Mouse (Mus musculus): ENCODE results near the gene Hbp1. TPM values are rescaled to one million over a fixed set of nuclear protein-coding genes. Genes with fewer than 3 reads are reported as not detected.

Gene Hbp1
- polyA plus RNA-seq, 1 experiment from 2014 or later: 51.3 TPM

- Histone ChIP-seq H3K9me3 (ENCODE audit: control insufficient read depth, low read length) (no peaks in the 10 kb centered on the region), H3K27ac (ENCODE audit: low read depth, low read length) (no peak overlapping the region), H3K27me3 (replicated peaks; ENCODE audit: control insufficient read depth, insufficient read depth, low read length) (no peaks in the 10 kb centered on the region), H3K4me3 (ENCODE audit: low read depth, low read length) (no peak overlapping the region), H3K4me1 (replicated peaks; ENCODE audit: control insufficient read depth, insufficient read depth, low read length) (peaks cover 3% of the 10 kb centered on the region; the same call in 1 of the 2 replicates), H3K9ac (ENCODE audit: low read depth, low read length) (no peak overlapping the region), H3K4me2 (no peak overlapping the region), H3K36me3 (ENCODE audit: control insufficient read depth, insufficient read depth, low read length) (no peaks in the 10 kb centered on the region)
- DNase-seq (ENCODE audit: low spot score) (no peak), ATAC-seq (replicated peaks; ENCODE audit: low FRiP score) (no peak)
- WGBS: 84% methylated on average over 6 of the region's 6 CpGs
These were observed 37.3 kb downstream of the Hbp1 start for GRCm38 (mm10) chr12:31912966-31913551.

DNA sequence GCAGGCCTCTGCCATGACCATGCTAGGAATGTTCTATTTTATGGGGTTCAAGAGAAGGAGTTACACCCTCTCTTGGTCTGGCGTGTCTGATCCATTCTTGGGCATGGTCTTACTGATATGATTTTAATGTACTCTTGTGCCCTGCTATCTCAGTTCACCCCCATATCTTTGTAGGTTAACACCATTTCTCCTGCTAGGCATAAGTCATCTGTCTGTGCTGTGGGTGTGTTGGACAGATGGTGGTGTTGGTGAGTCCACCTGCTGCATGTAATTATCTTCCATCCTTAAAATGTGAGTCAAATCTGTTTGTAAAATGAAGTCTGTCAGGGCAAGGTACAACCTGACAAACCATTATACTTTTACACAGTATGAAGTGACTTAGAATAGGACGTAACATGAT is 42.9 kb downstream of the Hbp1 start:
- Histone ChIP-seq H3K4me2 (no peak overlapping the region), H3K4me1 (replicated peaks; ENCODE audit: control insufficient read depth, insufficient read depth, low read length) (no peaks in the 10 kb centered on the region; the same call in 1 of the 2 replicates), H3K4me3 (ENCODE audit: low read depth, low read length) (no peak overlapping the region), H3K9me3 (ENCODE audit: control insufficient read depth, low read length) (no peaks in the 10 kb centered on the region), H3K27ac (ENCODE audit: low read depth, low read length) (no peak overlapping the region), H3K9ac (ENCODE audit: low read depth, low read length) (no peak overlapping the region), H3K27me3 (replicated peaks; ENCODE audit: control insufficient read depth, insufficient read depth, low read length) (no peaks in the 10 kb centered on the region), H3K36me3 (ENCODE audit: control insufficient read depth, insufficient read depth, low read length) (no peaks in the 10 kb centered on the region)
- peak; percentile 54; the same call in 1 of the 2 replicates for ATAC-seq (replicated peaks; ENCODE audit: low FRiP score)
- no peak for DNase-seq (ENCODE audit: low spot score)
- WGBS: 92% methylated on average over 2 of the region's 2 CpGs

GRCm38 (mm10) chr12:31905696-31906551 is 44.4 kb downstream of the Hbp1 start:
- Histone ChIP-seq H3K27me3 (replicated peaks; ENCODE audit: control insufficient read depth, insufficient read depth, low read length) (no peaks in the 10 kb centered on the region), H3K4me1 (replicated peaks; ENCODE audit: control insufficient read depth, insufficient read depth, low read length) (no peaks in the 10 kb centered on the region; the same call in 1 of the 2 replicates), H3K4me3 (ENCODE audit: low read depth, low read length) (no peak overlapping the region), H3K36me3 (ENCODE audit: control insufficient read depth, insufficient read depth, low read length) (no peaks in the 10 kb centered on the region), H3K9ac (ENCODE audit: low read depth, low read length) (no peak overlapping the region), H3K9me3 (ENCODE audit: control insufficient read depth, low read length) (no peaks in the 10 kb centered on the region), H3K27ac (ENCODE audit: low read depth, low read length) (no peak overlapping the region), H3K4me2 (no peak overlapping the region)
- WGBS: 46% methylated on average over 6 of the region's 6 CpGs
- DNase-seq (ENCODE audit: low spot score) (no peak), ATAC-seq (replicated peaks; ENCODE audit: low FRiP score) (peak; percentile 78)

GRCm38 (mm10) chr12:31900391-31900914 is 49.9 kb downstream of the Hbp1 start:
- DNase-seq (ENCODE audit: low spot score): no peak
- no peak overlapping the region for H3K27ac ChIP-seq (ENCODE audit: low read depth, low read length)
- H3K4me2 ChIP-seq: no peak overlapping the region
- ATAC-seq (replicated peaks; ENCODE audit: low FRiP score): no peak
- no peak overlapping the region for H3K9ac ChIP-seq (ENCODE audit: low read depth, low read length)
- H3K9me3 ChIP-seq (ENCODE audit: control insufficient read depth, low read length): no peaks in the 10 kb centered on the region
- WGBS: 76% methylated on average over 4 of the region's 4 CpGs
- H3K4me1 ChIP-seq (replicated peaks; ENCODE audit: control insufficient read depth, insufficient read depth, low read length): no peaks in the 10 kb centered on the region
- no peaks in the 10 kb centered on the region for H3K27me3 ChIP-seq (replicated peaks; ENCODE audit: control insufficient read depth, insufficient read depth, low read length)
- H3K4me3 ChIP-seq (ENCODE audit: low read depth, low read length): no peak overlapping the region
- H3K36me3 ChIP-seq (ENCODE audit: control insufficient read depth, insufficient read depth, low read length): no peaks in the 10 kb centered on the region

- H3K4me1 ChIP-seq (replicated peaks; ENCODE audit: control insufficient read depth, insufficient read depth, low read length): no peaks in the 10 kb centered on the region
- ATAC-seq (replicated peaks; ENCODE audit: low FRiP score): no peak
- H3K27me3 ChIP-seq (replicated peaks; ENCODE audit: control insufficient read depth, insufficient read depth, low read length): no peaks in the 10 kb centered on the region
- H3K36me3 ChIP-seq (ENCODE audit: control insufficient read depth, insufficient read depth, low read length): no peaks in the 10 kb centered on the region
- 79% methylated on average over 7 of the region's 7 CpGs for WGBS
- DNase-seq (ENCODE audit: low spot score): no peak
- H3K27ac ChIP-seq (ENCODE audit: low read depth, low read length): no peak overlapping the region
- no peaks in the 10 kb centered on the region for H3K9me3 ChIP-seq (ENCODE audit: control insufficient read depth, low read length)
- H3K4me2 ChIP-seq: no peak overlapping the region
- no peak overlapping the region for H3K9ac ChIP-seq (ENCODE audit: low read depth, low read length)
- no peak overlapping the region for H3K4me3 ChIP-seq (ENCODE audit: low read depth, low read length)
These were observed 52.9 kb downstream of the Hbp1 start for GRCm38 (mm10) chr12:31897456-31897855.

- no peak for ATAC-seq (replicated peaks; ENCODE audit: low FRiP score)
These were observed 53.3 kb downstream of the Hbp1 start for GRCm38 (mm10) chr12:31896986-31897385.

DNA sequence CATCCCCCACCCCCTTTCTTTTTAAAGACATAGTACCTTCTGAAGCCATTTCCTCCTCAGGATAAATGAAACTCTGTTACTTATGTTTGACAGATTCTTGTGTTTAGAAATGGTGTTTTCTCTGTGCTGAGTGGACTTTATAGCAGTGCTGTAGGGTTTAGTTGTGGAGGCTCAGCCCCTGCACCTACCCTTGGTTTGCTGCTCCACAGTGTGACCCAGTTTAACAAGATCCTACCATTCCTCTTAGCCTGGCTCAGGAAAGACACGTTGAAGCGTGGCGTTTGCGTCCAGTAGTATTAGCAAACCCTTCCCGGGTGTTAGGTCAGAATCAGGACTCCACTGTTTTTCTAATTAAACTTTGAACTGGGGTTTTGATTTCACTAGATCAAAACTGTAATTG is 54.0 kb downstream of the Hbp1 start:
- ATAC-seq (replicated peaks; ENCODE audit: low FRiP score): no peak
- DNase-seq (ENCODE audit: low spot score): no peak
- no peaks in the 10 kb centered on the region for H3K36me3 ChIP-seq (ENCODE audit: control insufficient read depth, insufficient read depth, low read length)
- no peak overlapping the region for H3K9ac ChIP-seq (ENCODE audit: low read depth, low read length)
- no peaks in the 10 kb centered on the region for H3K4me1 ChIP-seq (replicated peaks; ENCODE audit: control insufficient read depth, insufficient read depth, low read length)
- no peaks in the 10 kb centered on the region for H3K9me3 ChIP-seq (ENCODE audit: control insufficient read depth, low read length)
- no peaks in the 10 kb centered on the region for H3K27me3 ChIP-seq (replicated peaks; ENCODE audit: control insufficient read depth, insufficient read depth, low read length)
- no peak overlapping the region for H3K4me2 ChIP-seq
- H3K27ac ChIP-seq (ENCODE audit: low read depth, low read length): no peak overlapping the region
- H3K4me3 ChIP-seq (ENCODE audit: low read depth, low read length): no peak overlapping the region
- WGBS: 53% methylated on average over 5 of the region's 5 CpGs

More at GRCm38 (mm10) chr12:31896986-31897385, 53.3 kb downstream of the Hbp1 start:
- no peak overlapping the region for H3K9ac ChIP-seq (ENCODE audit: low read depth, low read length)
- no peaks in the 10 kb centered on the region for H3K36me3 ChIP-seq (ENCODE audit: control insufficient read depth, insufficient read depth, low read length)
- DNase-seq (ENCODE audit: low spot score): no peak
- H3K4me1 ChIP-seq (replicated peaks; ENCODE audit: control insufficient read depth, insufficient read depth, low read length): no peaks in the 10 kb centered on the region
- no peak overlapping the region for H3K4me3 ChIP-seq (ENCODE audit: low read depth, low read length)
- H3K27ac ChIP-seq (ENCODE audit: low read depth, low read length): no peak overlapping the region
- H3K27me3 ChIP-seq (replicated peaks; ENCODE audit: control insufficient read depth, insufficient read depth, low read length): no peaks in the 10 kb centered on the region
- WGBS: 70% methylated on average over 8 of the region's 8 CpGs
- H3K9me3 ChIP-seq (ENCODE audit: control insufficient read depth, low read length): no peaks in the 10 kb centered on the region
- no peak overlapping the region for H3K4me2 ChIP-seq

- Histone ChIP-seq H3K4me1 (replicated peaks; ENCODE audit: control insufficient read depth, insufficient read depth, low read length) (no peaks in the 10 kb centered on the region), H3K27me3 (replicated peaks; ENCODE audit: control insufficient read depth, insufficient read depth, low read length) (no peaks in the 10 kb centered on the region), H3K9ac (ENCODE audit: low read depth, low read length) (no peak overlapping the region), H3K27ac (ENCODE audit: low read depth, low read length) (no peak overlapping the region), H3K36me3 (ENCODE audit: control insufficient read depth, insufficient read depth, low read length) (no peaks in the 10 kb centered on the region), H3K4me3 (ENCODE audit: low read depth, low read length) (no peak overlapping the region), H3K9me3 (ENCODE audit: control insufficient read depth, low read length) (no peaks in the 10 kb centered on the region), H3K4me2 (no peak overlapping the region)
- ATAC-seq (replicated peaks; ENCODE audit: low FRiP score) (no peak), DNase-seq (ENCODE audit: low spot score) (no peak)
- 45% methylated on average over 2 of the region's 2 CpGs for WGBS
These were observed 54.4 kb downstream of the Hbp1 start for GRCm38 (mm10) chr12:31895888-31896287.
